Mouse (Mus musculus) thymus, adult 2 months (tissue): Measurements from ENCODE around the gene Bmpr1a. TPM values are rescaled to one million over a fixed set of nuclear protein-coding genes. Genes with fewer than 3 reads are reported as not detected.

Experiments used
- DNase-seq: peaks from one replicate; pipeline ENCODE4 v3.0.0; 2021
- H3K27ac ChIP-seq: fragments of 200-500 bp; 2 replicates; pipeline ENCODE4 v1.5.1; 2012; ENCODE audit warnings: low read length, control low read depth; ENCODE audit not compliant: control insufficient read depth, insufficient read depth
- H3K27me3 ChIP-seq: fragments of 200-500 bp; 2 replicates; pipeline ENCODE4 v1.6.1; 2012; ENCODE audit warnings: mild to moderate bottlenecking, low read length, moderate library complexity, mixed read lengths; ENCODE audit not compliant: control insufficient read depth, insufficient read depth
- H3K36me3 ChIP-seq: fragments of 200-500 bp; 2 replicates; pipeline ENCODE4 v1.6.1; 2012; ENCODE audit warnings: mild to moderate bottlenecking, low read length, moderate library complexity; ENCODE audit not compliant: control insufficient read depth, insufficient read depth
- H3K4me1 ChIP-seq: fragments of 200-500 bp; replicated peaks from 2 replicates; pipeline ENCODE4 v1.6.1; 2012; ENCODE audit warnings: low read length; ENCODE audit not compliant: control insufficient read depth, insufficient read depth
- H3K4me3 ChIP-seq: fragments of 200-500 bp; 2 replicates; pipeline ENCODE4 v1.5.1; 2012; ENCODE audit warnings: mild to moderate bottlenecking, low read length, control low read depth, moderate library complexity; ENCODE audit not compliant: control insufficient read depth, insufficient read depth
- CTCF ChIP-seq: fragments of 200-500 bp; IDR thresholded peaks from 2 replicates; pipeline ENCODE4 v1.5.1; 2012; ENCODE audit warnings: mild to moderate bottlenecking, control low read depth, low read length, moderate library complexity, borderline replicate concordance; ENCODE audit not compliant: control insufficient read depth, poor library complexity, insufficient read depth; ENCODE audit errors: extremely low read depth
- POLR2A ChIP-seq: fragments of 200-500 bp; IDR thresholded peaks from 2 replicates; pipeline ENCODE4 v1.6.1; 2012; ENCODE audit warnings: mild to moderate bottlenecking, low read length, control low read depth, moderate library complexity; ENCODE audit not compliant: control insufficient read depth, poor library complexity, insufficient read depth; ENCODE audit errors: extremely low read depth
- WGBS: fragments of 180-500 bp; shearing (Covaris S2); methylation state at CpG from one replicate; pipeline ENCODE4 v1.1.7; 2018; 5-methylcytosine and 5-hydroxymethylcytosine counted together
- polyA plus RNA-seq: library from polyadenylated mRNA; depleted of rRNA; stranded (reverse); fragments of >200 nt; gene quantifications from 2 replicates; pipeline ENCODE4 v1.2.3, GENCODE M21; 2012

Gene Bmpr1a
- polyA plus RNA-seq, 1 experiment = 3.1 TPM

DNA sequence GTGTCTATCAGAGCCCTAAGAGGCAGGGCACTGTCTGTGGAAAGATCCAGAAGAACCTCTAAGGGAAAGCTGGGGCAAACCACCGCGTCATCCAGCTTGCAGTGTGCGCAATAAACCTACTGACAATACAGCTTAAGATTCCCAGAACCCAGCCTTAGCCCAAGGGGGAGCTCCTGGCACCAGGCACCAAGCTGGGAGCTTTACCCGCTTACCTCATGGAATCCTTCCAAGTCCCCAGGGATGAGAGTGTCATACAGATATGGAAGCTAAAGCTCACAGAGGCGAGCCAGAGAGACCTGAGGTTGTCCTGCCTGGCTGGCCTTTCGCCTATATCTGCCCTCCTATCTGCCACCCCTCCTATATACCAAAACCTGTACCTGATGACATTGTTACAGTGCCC, 40.5 kb upstream of the Bmpr1a start:
- H3K4me3 ChIP-seq = no peak overlapping the region
- no peak overlapping the region for H3K27ac ChIP-seq
- WGBS = 90% methylated on average over 6 of the region's 6 CpGs
- DNase-seq = no peak
- H3K27me3 ChIP-seq = no peaks in the 10 kb centered on the region; the same call in 1 of the 2 replicates
- no peak for TF ChIP-seq POLR2A
- no peaks in the 10 kb centered on the region for H3K36me3 ChIP-seq
- 0 out of 2 replicates have a peak, but pooled peaks cover 2% of the 10 kb centered on the region for H3K4me1 ChIP-seq

DNA sequence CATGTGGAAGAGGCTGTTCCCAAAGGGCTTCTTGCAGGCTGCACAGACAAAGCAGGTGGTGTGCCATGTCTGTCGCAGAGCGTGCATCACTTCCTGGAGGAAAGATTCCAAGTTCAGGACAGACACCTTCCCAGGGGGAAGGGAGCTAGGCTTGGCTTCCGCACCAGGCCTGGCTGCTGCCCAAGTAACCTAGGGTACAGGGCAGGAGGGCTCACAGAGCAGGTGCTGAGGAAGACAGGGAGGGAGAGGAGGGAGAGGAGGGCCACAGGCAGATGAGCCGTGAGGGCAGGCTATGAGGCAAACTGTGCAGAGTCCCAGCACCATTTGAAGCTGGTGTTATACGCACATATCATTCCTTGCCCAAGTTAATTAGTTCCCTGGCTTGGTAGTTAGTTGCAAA, 38.8 kb upstream of the Bmpr1a start:
- no peak for DNase-seq
- Histone ChIP-seq H3K4me3 (no peak overlapping the region), H3K36me3 (no peaks in the 10 kb centered on the region), H3K27ac (no peak overlapping the region), H3K27me3 (no peaks in the 10 kb centered on the region), H3K4me1 (no peaks in the 10 kb centered on the region)
- no peak for TF ChIP-seq CTCF
- no peak for TF ChIP-seq POLR2A
- 93% methylated on average over 5 of the region's 5 CpGs for WGBS

DNA sequence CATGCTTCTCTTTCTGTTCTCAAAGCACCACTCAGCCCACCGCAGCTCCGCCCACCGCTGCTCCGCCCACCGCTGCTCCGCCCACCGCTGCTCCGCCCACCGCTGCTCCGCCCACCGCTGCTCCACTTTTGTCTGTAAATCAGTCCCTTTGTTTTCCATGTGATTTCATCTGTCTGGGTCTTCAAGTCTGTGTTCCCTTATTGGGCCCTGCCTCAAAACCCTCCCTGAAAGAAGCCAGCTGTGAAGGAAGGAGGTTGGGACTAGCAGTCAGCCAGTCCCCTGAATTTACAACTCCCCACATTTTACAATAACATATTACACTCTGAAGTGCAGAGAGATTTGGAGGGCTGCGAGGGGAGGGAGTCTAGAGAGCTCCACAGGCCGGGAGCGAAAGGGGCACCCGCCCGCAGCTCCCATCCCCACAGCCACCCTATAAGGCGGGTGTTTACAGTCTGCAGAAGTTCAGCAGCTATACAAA, 37.6 kb upstream of the Bmpr1a start:
- Histone ChIP-seq H3K36me3 (no peaks in the 10 kb centered on the region), H3K4me3 (no peak overlapping the region), H3K4me1 (no peaks in the 10 kb centered on the region), H3K27me3 (no peaks in the 10 kb centered on the region), H3K27ac (no peak overlapping the region)
- DNase-seq = no peak
- TF ChIP-seq POLR2A = no peak
- no peak for TF ChIP-seq CTCF
- 14% methylated on average over 16 of the region's 17 CpGs for WGBS

DNA sequence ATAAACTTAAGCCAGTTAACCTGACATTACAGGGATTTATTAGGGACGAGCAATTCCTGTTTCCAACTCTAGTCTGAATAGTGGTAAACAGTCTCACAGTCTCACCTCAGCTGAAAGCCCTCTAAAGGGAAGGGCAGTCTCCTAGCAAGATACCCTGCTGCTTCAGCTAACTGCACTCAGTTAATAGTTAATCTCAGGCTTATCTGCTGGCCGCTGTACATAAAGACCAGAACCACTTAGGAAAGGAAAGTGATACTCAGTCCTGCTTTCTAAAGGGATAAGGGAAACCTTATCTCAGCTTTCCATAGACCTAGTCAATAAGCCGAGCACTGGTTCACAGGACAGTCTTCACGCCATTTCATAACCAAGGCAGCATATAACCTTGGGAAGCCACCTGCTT, 32.7 kb upstream of the Bmpr1a start:
- 88% methylated on average over 4 of the region's 4 CpGs for WGBS
- no peak overlapping the region for H3K4me3 ChIP-seq
- no peaks in the 10 kb centered on the region for H3K27me3 ChIP-seq
- H3K27ac ChIP-seq = no peak overlapping the region
- no peak for DNase-seq
- H3K4me1 ChIP-seq = no peaks in the 10 kb centered on the region
- H3K36me3 ChIP-seq = no peaks in the 10 kb centered on the region
- TF ChIP-seq CTCF (no peak), POLR2A (no peak)

DNA sequence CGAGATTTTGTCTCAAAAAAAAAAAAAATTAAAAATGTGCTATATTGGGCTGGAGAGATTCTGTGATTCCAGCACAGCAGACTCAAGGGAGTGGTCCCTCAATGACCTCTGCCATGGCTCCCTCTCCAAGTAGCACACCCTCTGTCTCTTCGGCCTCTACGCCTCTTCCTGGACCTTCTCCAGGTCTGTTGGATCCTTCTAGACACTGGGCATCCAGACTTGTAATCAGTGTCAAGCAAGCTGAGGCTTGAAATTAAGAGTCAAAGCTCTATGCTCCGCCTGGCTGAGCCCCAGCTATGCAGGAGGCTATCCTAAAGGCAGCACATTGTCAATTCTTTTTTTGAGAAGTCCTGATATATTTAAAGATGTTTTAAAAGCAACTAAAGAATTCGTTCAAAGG, 30.4 kb upstream of the Bmpr1a start:
- 79% methylated on average over 5 of the region's 5 CpGs for WGBS
- Histone ChIP-seq H3K4me1 (no peaks in the 10 kb centered on the region), H3K4me3 (no peak overlapping the region), H3K27me3 (no peaks in the 10 kb centered on the region), H3K27ac (no peak overlapping the region), H3K36me3 (no peaks in the 10 kb centered on the region)
- no peak for DNase-seq
- TF ChIP-seq CTCF (no peak), POLR2A (no peak)

DNA sequence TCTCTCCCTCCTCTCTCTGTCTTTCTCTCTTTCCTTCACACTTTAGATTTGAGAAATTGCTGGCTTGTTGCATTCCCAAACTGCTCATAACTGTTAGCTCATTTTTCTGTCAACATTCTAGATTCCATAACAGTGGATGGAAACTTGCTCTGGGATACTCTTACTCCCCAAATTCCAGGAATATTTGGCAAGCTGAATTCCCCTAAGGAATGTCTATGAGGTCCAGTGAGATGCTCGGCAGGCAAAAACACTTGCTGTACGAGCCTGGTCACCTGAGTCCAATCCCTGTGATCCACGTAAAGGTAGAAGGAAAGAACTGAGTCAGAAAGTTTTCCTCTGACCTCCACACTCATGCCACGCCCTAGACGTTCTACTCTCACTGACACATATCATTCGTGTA, 29.4 kb upstream of the Bmpr1a start:
- Histone ChIP-seq H3K4me1 (no peaks in the 10 kb centered on the region), H3K4me3 (no peak overlapping the region), H3K27ac (no peak overlapping the region), H3K27me3 (no peaks in the 10 kb centered on the region), H3K36me3 (no peaks in the 10 kb centered on the region)
- WGBS = 84% methylated on average over 6 of the region's 6 CpGs
- DNase-seq = no peak
- no peak for TF ChIP-seq POLR2A
- TF ChIP-seq CTCF = no peak

DNA sequence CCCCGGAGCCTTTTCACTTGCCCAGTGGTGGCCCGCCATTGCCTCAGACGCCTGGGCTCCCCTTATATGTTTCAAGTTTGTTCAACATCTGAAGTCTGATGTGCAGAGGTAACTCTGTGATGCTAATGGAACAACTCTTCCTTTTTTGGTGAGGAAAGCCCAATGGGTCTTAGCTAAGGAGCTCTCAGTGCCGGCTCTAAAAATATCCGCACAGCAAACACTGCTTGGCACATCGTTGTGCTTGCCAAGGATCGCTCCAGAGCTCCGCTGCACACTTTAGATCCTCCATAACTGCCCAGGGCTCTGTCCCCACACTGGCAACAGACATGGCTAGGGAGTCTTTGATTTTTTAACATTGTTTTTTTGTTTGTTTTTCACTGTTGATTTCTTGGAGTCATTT, 25.7 kb upstream of the Bmpr1a start:
- H3K27me3 ChIP-seq = no peaks in the 10 kb centered on the region
- H3K4me3 ChIP-seq = no peak overlapping the region
- H3K27ac ChIP-seq = no peak overlapping the region
- no peaks in the 10 kb centered on the region for H3K36me3 ChIP-seq
- no peaks in the 10 kb centered on the region for H3K4me1 ChIP-seq
- 89% methylated on average over 8 of the region's 8 CpGs for WGBS
- TF ChIP-seq CTCF = no peak
- TF ChIP-seq POLR2A = no peak
- DNase-seq = no peak
